Mouse (Mus musculus) stomach, postnatal 0 days (tissue): ENCODE measurements around the gene Actl10.
A peak's percentile ranks its signal among the peaks of the same experiment; 100 is the strongest.

Experiments
- CTCF ChIP-seq: IDR thresholded peaks from 2 replicates; pipeline ENCODE4 v1.5.1; 2016; ENCODE audit warnings: antibody characterized with exemption, low read depth, mild to moderate bottlenecking, moderate library complexity
- EP300 ChIP-seq: optimal IDR thresholded peaks from 2 replicates; pipeline ENCODE3; 2016; ENCODE audit warnings: antibody characterized with exemption

DNA sequence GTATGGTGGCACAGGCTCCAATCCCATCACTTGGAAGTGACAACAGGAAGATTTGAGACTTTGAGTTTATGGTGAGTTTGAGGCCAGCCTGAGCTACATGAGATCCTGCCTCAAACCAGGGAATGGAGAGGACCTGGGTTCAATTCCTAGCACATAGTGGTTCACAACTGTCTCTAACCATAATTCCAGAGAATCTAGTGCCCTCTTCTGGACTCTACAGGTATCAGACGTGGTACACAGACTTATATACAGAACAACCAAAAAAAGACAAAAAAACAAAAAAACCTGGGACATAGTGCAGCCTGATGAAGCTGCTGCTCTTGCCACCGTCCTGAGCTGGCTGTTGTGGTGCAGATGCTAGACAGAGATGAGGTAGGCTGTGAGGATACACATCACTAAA is 9.9 kb upstream of the Actl10 start:
- TF ChIP-seq CTCF (peak; percentile 36), EP300 (no peak)
